Mouse (Mus musculus): ENCODE results near the gene Cutal. TPM values are rescaled to one million over a fixed set of nuclear protein-coding genes. Genes with fewer than 3 reads are reported as not detected.
A peak's percentile ranks its signal among the peaks of the same experiment; 100 is the strongest.

Cutal gene
- polyA plus RNA-seq, 1 experiment: 3.7 TPM

DNA sequence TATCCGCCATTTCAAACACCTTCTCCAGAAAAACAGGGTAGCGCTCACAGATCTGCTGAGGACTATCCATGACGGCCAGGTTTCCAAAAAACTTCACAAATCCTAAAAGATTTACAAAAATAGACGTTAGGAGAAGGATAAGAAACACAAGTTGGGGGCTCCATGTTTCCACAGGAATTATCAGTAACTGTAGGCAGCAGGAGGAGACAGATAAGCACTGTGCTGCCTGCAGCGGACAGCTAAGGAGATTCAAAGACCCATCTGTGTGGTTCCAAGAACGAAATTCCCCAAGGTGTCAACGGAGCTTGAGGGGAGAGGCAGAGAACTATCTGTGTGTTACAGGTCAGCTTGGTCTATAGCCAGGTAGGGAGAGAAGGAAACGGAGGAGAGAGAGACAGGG, 16.5 kb upstream of the Cutal start:
- peaks cover 83% of the 10 kb centered on the region for H3K36me3 ChIP-seq (ENCODE audit: control insufficient read depth, insufficient read depth, low read length)
- WGBS: 97% methylated on average over 8 of the region's 8 CpGs
- TF ChIP-seq POLR2A (IDR thresholded peaks at IDR 0.05; ENCODE audit: control insufficient read depth, extremely low read depth, insufficient read depth, low read length, poor library complexity): no peak
- TF ChIP-seq CTCF (IDR thresholded peaks at IDR 0.05; ENCODE audit: borderline replicate concordance, control insufficient read depth, extremely low read depth, insufficient read depth, low read length, poor library complexity): no peak
- no peak overlapping the region for H3K27ac ChIP-seq (ENCODE audit: control insufficient read depth, insufficient read depth, low read length)
- H3K27me3 ChIP-seq (ENCODE audit: control insufficient read depth, insufficient read depth, low read length): no peaks in the 10 kb centered on the region
- no peak for DNase-seq
- H3K4me3 ChIP-seq (ENCODE audit: control insufficient read depth, insufficient read depth, low read length): no peak overlapping the region
- H3K4me1 ChIP-seq (replicated peaks; ENCODE audit: control insufficient read depth, insufficient read depth, low read length): no peaks in the 10 kb centered on the region

DNA sequence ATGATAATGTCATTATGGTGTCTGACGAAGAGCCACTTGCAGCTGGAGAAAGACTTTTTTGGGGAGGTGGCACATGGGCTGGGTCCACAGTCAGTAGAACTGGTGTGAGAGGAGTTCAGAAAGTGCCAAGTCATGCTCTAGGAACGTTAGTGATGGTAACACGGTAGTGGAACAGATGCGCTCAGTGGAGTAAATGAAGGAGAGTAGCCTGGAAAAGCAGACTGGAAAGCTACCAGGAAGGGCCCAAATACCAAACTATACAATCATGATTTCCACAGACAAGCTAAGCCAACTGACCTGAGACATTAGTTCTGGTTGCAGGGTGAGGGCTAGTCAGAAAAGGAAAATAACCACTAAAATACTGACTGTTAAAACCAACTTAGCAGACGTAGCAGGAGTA, 4.5 kb upstream of the Cutal start:
- Histone ChIP-seq H3K4me3 (ENCODE audit: control insufficient read depth, insufficient read depth, low read length) (no peak overlapping the region), H3K27me3 (ENCODE audit: control insufficient read depth, insufficient read depth, low read length) (no peaks in the 10 kb centered on the region; the same call in 1 of the 2 replicates), H3K27ac (ENCODE audit: control insufficient read depth, insufficient read depth, low read length) (no peak overlapping the region), H3K4me1 (replicated peaks; ENCODE audit: control insufficient read depth, insufficient read depth, low read length) (peaks cover 4% of the 10 kb centered on the region; the same call in 1 of the 2 replicates), H3K36me3 (ENCODE audit: control insufficient read depth, insufficient read depth, low read length) (peaks cover 13% of the 10 kb centered on the region)
- TF ChIP-seq POLR2A (IDR thresholded peaks at IDR 0.05; ENCODE audit: control insufficient read depth, extremely low read depth, insufficient read depth, low read length, poor library complexity): no peak
- DNase-seq: peak; percentile 16
- 11% methylated on average over 5 of the region's 5 CpGs for WGBS

DNA sequence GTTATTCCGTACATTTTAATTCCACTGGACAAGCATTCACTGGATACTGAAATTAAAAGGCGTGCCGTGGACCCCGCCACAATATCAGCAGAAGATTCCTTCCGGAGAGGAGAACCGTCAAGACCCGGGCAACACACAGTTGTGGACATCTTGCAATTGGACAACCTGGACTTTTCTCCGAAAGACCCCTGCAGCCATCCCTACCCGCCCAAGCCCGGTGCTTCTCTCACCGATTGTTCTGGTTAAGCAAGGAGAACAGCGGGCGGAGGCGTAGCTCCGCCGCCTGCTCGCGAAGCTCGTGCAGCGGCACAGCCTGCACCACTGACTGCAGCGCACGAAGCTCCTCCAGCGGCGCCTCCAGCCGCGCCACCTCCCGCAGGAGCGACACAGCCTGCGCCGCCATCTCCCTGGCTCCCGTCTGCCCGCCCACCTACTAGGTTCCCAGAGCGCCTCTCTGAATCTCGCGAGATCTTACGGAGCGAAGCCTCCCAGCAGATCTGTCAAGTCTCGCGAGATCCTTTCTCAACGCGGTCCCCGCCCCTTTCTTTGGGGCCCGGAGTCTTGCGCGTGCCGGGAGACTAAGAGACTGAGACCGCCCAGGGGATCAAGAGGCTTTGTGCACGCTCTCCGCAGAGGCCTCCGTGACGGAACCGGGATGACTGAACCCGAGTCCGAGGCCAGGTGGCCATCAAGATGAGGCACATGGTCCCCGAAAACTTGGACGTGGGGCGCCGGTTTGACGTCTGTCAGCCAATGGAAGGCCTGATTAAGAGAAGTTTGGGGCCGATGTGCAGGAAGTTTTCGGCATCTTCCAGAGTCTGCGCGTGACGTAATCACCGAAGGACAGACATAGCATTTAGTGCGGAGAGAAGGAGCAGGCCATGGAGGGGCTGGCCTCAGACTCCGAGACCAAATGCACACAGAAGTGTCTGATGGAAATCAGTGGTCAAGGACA, 3.4 kb upstream of the Cutal start:
- under 1% methylated on average over 67 of the region's 67 CpGs for WGBS
- H3K36me3 ChIP-seq (ENCODE audit: control insufficient read depth, insufficient read depth, low read length): peaks cover 2% of the 10 kb centered on the region
- peak overlapping the region; percentile 70 for H3K4me3 ChIP-seq (ENCODE audit: control insufficient read depth, insufficient read depth, low read length)
- TF ChIP-seq POLR2A (IDR thresholded peaks at IDR 0.05; ENCODE audit: control insufficient read depth, extremely low read depth, insufficient read depth, low read length, poor library complexity) (peak; percentile 95), CTCF (IDR thresholded peaks at IDR 0.05; ENCODE audit: borderline replicate concordance, control insufficient read depth, extremely low read depth, insufficient read depth, low read length, poor library complexity) (0 out of 2 replicates have a peak, but pooled peaks have one; percentile 21)
- H3K27ac ChIP-seq (ENCODE audit: control insufficient read depth, insufficient read depth, low read length): peak overlapping the region; percentile 84
- DNase-seq: peak; percentile 92
- H3K27me3 ChIP-seq (ENCODE audit: control insufficient read depth, insufficient read depth, low read length): no peaks in the 10 kb centered on the region; the same call in 1 of the 2 replicates
- peaks cover 4% of the 10 kb centered on the region; the same call in 1 of the 2 replicates for H3K4me1 ChIP-seq (replicated peaks; ENCODE audit: control insufficient read depth, insufficient read depth, low read length)

DNA sequence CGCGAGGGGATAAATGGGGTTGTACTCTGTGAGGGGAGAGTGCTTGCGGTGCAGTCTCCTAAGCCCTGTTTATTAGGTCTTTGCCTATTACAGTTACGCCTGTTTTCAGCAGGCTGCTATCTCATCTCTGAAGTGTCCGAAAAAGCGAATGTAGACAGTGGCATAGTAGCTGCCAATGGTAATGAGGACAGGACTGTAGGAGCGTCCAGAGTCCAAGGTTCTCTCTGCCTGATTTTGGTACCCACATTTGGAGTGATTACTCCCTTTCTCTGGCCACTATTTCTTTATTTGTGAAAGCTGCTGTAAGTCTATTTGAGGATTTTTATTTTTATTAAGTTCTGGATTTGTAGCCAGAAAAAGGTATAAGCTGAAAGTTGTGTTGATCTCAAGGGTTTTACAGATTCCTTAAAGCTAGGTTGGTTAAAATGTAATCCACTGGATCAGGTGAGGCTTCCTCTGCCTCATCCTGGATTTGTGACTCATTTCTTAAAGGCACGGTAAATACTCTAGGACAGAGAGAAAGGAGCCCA, 685 bp downstream of the Cutal start, which contains the start of gene Psmd5:
Gene Psmd5 (minus strand): TSS at position 153 of the 530 bp plus-strand sequence.
- Histone ChIP-seq H3K36me3 (ENCODE audit: control insufficient read depth, insufficient read depth, low read length) (no peaks in the 10 kb centered on the region), H3K27ac (ENCODE audit: control insufficient read depth, insufficient read depth, low read length) (no peak within 1 kb of the TSS), H3K27me3 (ENCODE audit: control insufficient read depth, insufficient read depth, low read length) (no peaks in the 10 kb centered on the region; the same call in 1 of the 2 replicates), H3K4me3 (ENCODE audit: control insufficient read depth, insufficient read depth, low read length) (no peak within 1 kb of the TSS), H3K4me1 (replicated peaks; ENCODE audit: control insufficient read depth, insufficient read depth, low read length) (0 out of 2 replicates have a peak, but pooled peaks cover 4% of the 10 kb centered on the region)
- 63% methylated on average over 8 of the region's 8 CpGs for WGBS
- TF ChIP-seq POLR2A (IDR thresholded peaks at IDR 0.05; ENCODE audit: control insufficient read depth, extremely low read depth, insufficient read depth, low read length, poor library complexity): no peak
- TF ChIP-seq CTCF (IDR thresholded peaks at IDR 0.05; ENCODE audit: borderline replicate concordance, control insufficient read depth, extremely low read depth, insufficient read depth, low read length, poor library complexity): no peak
- no peak for DNase-seq

DNA sequence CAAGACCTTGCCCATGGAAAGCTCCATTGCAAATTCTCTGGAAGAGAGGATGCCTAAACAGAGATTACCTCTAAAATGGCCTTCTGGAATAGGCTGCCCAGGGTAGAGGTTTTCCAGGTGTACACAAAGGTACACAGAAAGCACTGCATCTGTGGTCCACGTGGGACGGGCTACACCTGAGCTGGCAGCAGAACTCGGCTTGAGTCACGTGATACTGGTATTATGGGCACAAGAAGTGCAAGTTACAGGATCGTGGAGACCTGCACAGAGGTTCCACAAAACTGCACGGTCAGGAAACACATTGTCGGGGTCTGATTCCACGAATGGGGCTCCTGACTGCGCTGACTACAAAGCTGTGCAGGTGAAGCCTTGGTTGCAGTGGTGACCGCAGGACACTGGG, 5.9 kb downstream of the Cutal start:
- no peak for TF ChIP-seq CTCF (IDR thresholded peaks at IDR 0.05; ENCODE audit: borderline replicate concordance, control insufficient read depth, extremely low read depth, insufficient read depth, low read length, poor library complexity)
- 81% methylated on average over 10 of the region's 10 CpGs for WGBS
- Histone ChIP-seq H3K4me3 (ENCODE audit: control insufficient read depth, insufficient read depth, low read length) (no peak overlapping the region), H3K4me1 (replicated peaks; ENCODE audit: control insufficient read depth, insufficient read depth, low read length) (no peaks in the 10 kb centered on the region), H3K27me3 (ENCODE audit: control insufficient read depth, insufficient read depth, low read length) (no peaks in the 10 kb centered on the region), H3K27ac (ENCODE audit: control insufficient read depth, insufficient read depth, low read length) (no peak overlapping the region), H3K36me3 (ENCODE audit: control insufficient read depth, insufficient read depth, low read length) (no peaks in the 10 kb centered on the region)
- DNase-seq: no peak

DNA sequence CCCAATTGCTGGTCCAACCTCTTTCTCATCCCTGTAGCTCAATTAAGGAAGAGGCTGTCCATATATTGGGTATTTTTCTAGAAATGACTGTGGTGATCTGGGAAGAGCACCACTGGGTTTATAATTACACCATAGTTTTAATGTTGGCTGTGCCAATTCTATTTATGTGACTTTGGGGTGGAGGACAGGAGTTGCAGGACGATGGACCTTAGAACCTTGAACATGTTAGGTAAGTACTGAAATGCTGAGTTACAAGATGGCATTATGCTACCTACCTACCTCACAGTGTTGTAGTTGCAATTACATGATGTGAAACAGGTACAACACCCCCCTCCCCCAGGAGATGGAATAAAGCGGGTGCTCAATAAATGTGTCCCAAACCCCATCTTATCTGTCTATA, 8.6 kb downstream of the Cutal start:
- Histone ChIP-seq H3K36me3 (ENCODE audit: control insufficient read depth, insufficient read depth, low read length) (no peaks in the 10 kb centered on the region), H3K27ac (ENCODE audit: control insufficient read depth, insufficient read depth, low read length) (no peak overlapping the region), H3K4me3 (ENCODE audit: control insufficient read depth, insufficient read depth, low read length) (no peak overlapping the region), H3K4me1 (replicated peaks; ENCODE audit: control insufficient read depth, insufficient read depth, low read length) (no peaks in the 10 kb centered on the region), H3K27me3 (ENCODE audit: control insufficient read depth, insufficient read depth, low read length) (no peaks in the 10 kb centered on the region)
- TF ChIP-seq POLR2A (IDR thresholded peaks at IDR 0.05; ENCODE audit: control insufficient read depth, extremely low read depth, insufficient read depth, low read length, poor library complexity): no peak
- no peak for TF ChIP-seq CTCF (IDR thresholded peaks at IDR 0.05; ENCODE audit: borderline replicate concordance, control insufficient read depth, extremely low read depth, insufficient read depth, low read length, poor library complexity)
- WGBS: 95% methylated on average over 2 of the region's 2 CpGs
- DNase-seq: no peak

Data from thymus, adult 2 months (tissue).